ENCODE assay signal across 9 mouse cellular contexts in genomic region chr16:91166866-91167265, GRCm38 (mm10). TPM values are rescaled to one million over a fixed set of nuclear protein-coding genes. Genes with fewer than 3 reads are reported as not detected.
DNase-seq lines count a peak whose midpoint lies in the region; ATAC-seq and TF ChIP-seq lines count a peak whose summit lies in the region.
"Had no signal": no experiment of that assay in that cellular context is flagged by ENCODE, and none has a peak within 500 bp of the region (broad histone marks: within the 10 kb centered on the region; RNA-seq: fewer than 3 reads in every experiment).

No protein-coding gene starts in this region.

- H3K4me2 ChIP-seq in midbrain, embryonic 14.5 days (ENCODE audit: low read length), result no peak overlapping the region

- H3K4me3 ChIP-seq in embryonic fibroblast, embryonic 13.5 days (ENCODE audit: insufficient read depth, low read length), result no peak overlapping the region
- no peak overlapping the region for H3K4me3 ChIP-seq in layer of hippocampus, adult 2 months
- no peak overlapping the region for H3K4me3 ChIP-seq in midbrain, embryonic 14.5 days (replicated peaks; ENCODE audit: low read depth, low read length)
- H3K4me3 ChIP-seq: megakaryocyte, embryonic 14.5 days had no signal

- H3K4me1 ChIP-seq in embryonic fibroblast, embryonic 13.5 days (ENCODE audit: control insufficient read depth, insufficient read depth, low read length), result no peaks in the 10 kb centered on the region; the same call in 1 of the 2 replicates
- H3K4me1 ChIP-seq in midbrain, embryonic 14.5 days (ENCODE audit: control insufficient read depth, insufficient read depth, low read length), result peaks cover 6% of the 10 kb centered on the region; the same call in 1 of the 2 replicates

- peak; percentile 75; the same call in 1 of the 2 replicates for TF ChIP-seq CTCF in brain, embryonic 14.5 days (IDR thresholded peaks at IDR 0.05; ENCODE audit: borderline replicate concordance, extremely low read depth, insufficient read depth, insufficient read length)
- peak; percentile 54; the same call in 1 of the 2 replicates for TF ChIP-seq CTCF in embryonic fibroblast, embryonic 13.5 days (IDR thresholded peaks at IDR 0.05; ENCODE audit: borderline replicate concordance, insufficient read depth, low read length)
- peak; percentile 76 for TF ChIP-seq CTCF in layer of hippocampus, adult 2 months (conservative IDR thresholded peaks at IDR 0.05)

- TF ChIP-seq POLR2A in brain, embryonic 14.5 days (IDR thresholded peaks at IDR 0.05; ENCODE audit: borderline replicate concordance, extremely low read depth, insufficient read depth, insufficient read length, poor library complexity, severe bottlenecking), result no peak
- TF ChIP-seq POLR2A in embryonic fibroblast, embryonic 13.5 days (IDR thresholded peaks at IDR 0.05; ENCODE audit: low read depth, low read length), result no peak

- no peaks in the 10 kb centered on the region for H3K36me3 ChIP-seq in midbrain, embryonic 14.5 days (ENCODE audit: control insufficient read depth, insufficient read depth, low read length)

- no peaks in the 10 kb centered on the region for H3K9me3 ChIP-seq in midbrain, embryonic 14.5 days (ENCODE audit: control insufficient read depth, low read length)
- H3K9me3 ChIP-seq: megakaryocyte, embryonic 14.5 days had no signal

- H3K27me3 ChIP-seq in midbrain, embryonic 14.5 days (ENCODE audit: control insufficient read depth, insufficient read depth, low read length), result peaks cover 66% of the 10 kb centered on the region

- peak; percentile 14 for DNase-seq in urinary bladder, postnatal 14 days (ENCODE audit: low spot score)
- no peak for DNase-seq in urinary bladder, postnatal 4 days (ENCODE audit: low spot score in 2 of 2)
- DNase-seq in brain, embryonic 14.5 days (ENCODE audit: low read depth), result peak; percentile 85
- peak; percentile 42 to 46 for DNase-seq in layer of hippocampus, adult 2 months (ENCODE audit: low spot score in 2 of 2)
- DNase-seq in midbrain, embryonic 14.5 days, result peak; percentile 86
- no peak for DNase-seq in yolk sac, embryonic 10.5 days (ENCODE audit: low spot score)

- H3K27ac ChIP-seq in embryonic fibroblast, embryonic 13.5 days (ENCODE audit: insufficient read depth, low read length), result no peak overlapping the region
- no peak overlapping the region for H3K27ac ChIP-seq in layer of hippocampus, adult 2 months
- H3K27ac ChIP-seq in midbrain, embryonic 14.5 days (replicated peaks; ENCODE audit: low read depth, low read length), result no peak overlapping the region

- ATAC-seq in midbrain, embryonic 14.5 days (ENCODE audit: low FRiP score, low TSS enrichment), result no peak

- H3K9ac ChIP-seq in midbrain, embryonic 14.5 days (replicated peaks; ENCODE audit: low read length), result no peak overlapping the region

RNA-seq across cellular contexts. Expression of gene Olig2, which starts 58.4 kb away (rescaled TPM):
- 25.1 and 26.7 TPM in 2 replicates for polyA plus RNA-seq in brain, embryonic 14.5 days (2012; rRNA removed)
- 0.21 TPM in 1 of 2 replicates, not detected in the other for polyA plus RNA-seq in embryonic fibroblast, embryonic 13.5 days (2011; ENCODE audit: insufficient read length, low read depth, missing spikeins)
- 10 to 100 TPM; 25.2 to 27.1 TPM for total RNA-seq in layer of hippocampus, adult 2 months (2021)
- polyA plus RNA-seq in midbrain, embryonic 14.5 days (2014; fragmentation: Nextera tagmentation; extraction: Ambion mirVana), result 5.6 and 7.8 TPM in 2 replicates
- total RNA-seq: heart, adult 18-20 months had no signal

Comparison
In these comparisons a context has a peak if more than half of its experiments do, and no peak if none do; other contexts are left out.
1. DNase-seq: peak in urinary bladder, postnatal 14 days (single experiment), brain, embryonic 14.5 days (single experiment), layer of hippocampus, adult 2 months (2 of 2) and midbrain, embryonic 14.5 days (single experiment); none in urinary bladder, postnatal 4 days (0 of 2) and yolk sac, embryonic 10.5 days (single experiment).
2. Peak in every context shown above with its lines, with median percentiles within 50 percentile points of each other: CTCF ChIP-seq.